Mouse (Mus musculus) heart, adult 2 months (tissue): ENCODE data around the gene Sh3rf1.

ENCODE experiments used
- EP300 ChIP-seq: fragments of 200-500 bp; IDR thresholded peaks from 2 replicates; pipeline ENCODE4 v1.6.1; 2011; ENCODE audit warnings: low read depth, low read length, control low read depth; ENCODE audit not compliant: insufficient read depth
- POLR2A ChIP-seq: fragments of 200-500 bp; IDR thresholded peaks from 2 replicates; pipeline ENCODE4 v1.6.1; 2011; ENCODE audit warnings: mild to moderate bottlenecking, low read depth, low read length, control low read depth; ENCODE audit not compliant: insufficient read depth

- TF ChIP-seq EP300 = no peak
- no peak for TF ChIP-seq POLR2A
Observed at GRCm38 (mm10) chr8:61243491-61243890, 19.8 kb downstream of the Sh3rf1 start.
